In the genomic region with DNA sequence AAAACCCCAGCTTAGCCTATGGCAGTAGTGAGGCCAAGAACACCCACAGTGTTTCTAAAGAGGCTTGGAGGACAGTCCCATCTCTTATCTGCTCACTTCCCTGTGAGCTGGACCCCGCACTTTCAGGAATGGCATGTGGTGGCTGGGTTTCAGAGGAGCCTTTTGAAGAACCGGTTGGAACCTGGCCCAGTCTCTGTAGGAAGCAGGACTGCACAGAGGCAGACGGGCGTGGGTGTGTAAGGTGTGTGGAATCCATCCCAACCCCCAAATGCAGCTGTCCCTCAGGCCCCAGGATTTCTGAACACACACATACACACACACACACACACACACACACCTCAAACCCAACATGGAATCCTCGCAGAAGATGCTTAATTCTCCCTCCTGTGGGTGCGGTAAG, we compare ENCODE assay signal across 16 mouse cellular contexts. TPM values are rescaled to one million over a fixed set of nuclear protein-coding genes. Genes with fewer than 3 reads are reported as not detected.
DNase-seq lines count a peak whose midpoint lies in the region; ATAC-seq and TF ChIP-seq lines count a peak whose summit lies in the region.
"Had no signal": no experiment of that assay in that cellular context is flagged by ENCODE, and none has a peak within 500 bp of the region (broad histone marks: within the 10 kb centered on the region; RNA-seq: fewer than 3 reads in every experiment).

No protein-coding gene starts in this region.

- no peak overlapping the region for H3K4me3 ChIP-seq in heart, embryonic 13.5 days
- no peak overlapping the region for H3K4me3 ChIP-seq in lung, embryonic 14.5 days (ENCODE audit: low read depth, low read length)
- H3K4me3 ChIP-seq in left cerebral cortex, adult 2 months, result no peak overlapping the region
- H3K4me3 ChIP-seq in hindbrain, postnatal 0 days (ENCODE audit: low read length), result no peak overlapping the region
- H3K4me3 ChIP-seq: hindbrain, embryonic 13.5 days had no signal

- ATAC-seq in heart, embryonic 13.5 days (ENCODE audit: extremely low read depth, insufficient number of reproducible peaks, low FRiP score, low TSS enrichment), result no peak; the same call in 1 of the 2 replicates
- no peak for ATAC-seq in lung, embryonic 14.5 days (ENCODE audit: insufficient read depth)
- no peak for ATAC-seq in hindbrain, postnatal 0 days
- ATAC-seq: forebrain, embryonic 16.5 days had no signal

- intact Hi-C loops in left cerebral cortex, adult 2 months (cut with DNase I), result no loop called here

- peak overlapping the region; percentile 56 for H3K27ac ChIP-seq in heart, embryonic 13.5 days (replicated peaks)
- H3K27ac ChIP-seq in lung, embryonic 14.5 days (ENCODE audit: low read depth), result no peak overlapping the region
- H3K27ac ChIP-seq in left cerebral cortex, adult 2 months, result peak overlapping the region; percentile 73; the same call in 1 of the 2 replicates
- H3K27ac ChIP-seq in hindbrain, postnatal 0 days, result no peak overlapping the region
- H3K27ac ChIP-seq: hindbrain, embryonic 13.5 days; kidney, postnatal 0 days had no signal

- H3K27me3 ChIP-seq in heart, embryonic 13.5 days (replicated peaks), result peaks cover 15% of the 10 kb centered on the region; the same call in 1 of the 2 replicates
- H3K27me3 ChIP-seq in lung, embryonic 14.5 days (ENCODE audit: insufficient read depth, low read length), result no peaks in the 10 kb centered on the region
- no peaks in the 10 kb centered on the region for H3K27me3 ChIP-seq in hindbrain, postnatal 0 days (ENCODE audit: insufficient read depth, low read length)
- H3K27me3 ChIP-seq: hindbrain, embryonic 13.5 days had no signal

- H3K4me2 ChIP-seq in heart, embryonic 13.5 days, result no peak overlapping the region
- no peak overlapping the region for H3K4me2 ChIP-seq in lung, embryonic 14.5 days
- H3K4me2 ChIP-seq in hindbrain, postnatal 0 days (ENCODE audit: low read depth, low read length), result no peak overlapping the region
- H3K4me2 ChIP-seq: hindbrain, embryonic 13.5 days; liver, embryonic 11.5 days had no signal

- 40% methylated on average over 6 of the region's 6 CpGs for WGBS in heart, embryonic 13.5 days
- WGBS in lung, embryonic 14.5 days, result 55% methylated on average over 6 of the region's 6 CpGs
- 69% methylated on average over 6 of the region's 6 CpGs for WGBS in hindbrain, postnatal 0 days

- H3K9ac ChIP-seq in heart, embryonic 13.5 days, result no peak overlapping the region
- no peak overlapping the region for H3K9ac ChIP-seq in lung, embryonic 14.5 days
- H3K9ac ChIP-seq in hindbrain, postnatal 0 days (replicated peaks; ENCODE audit: low read length), result no peak overlapping the region
- H3K9ac ChIP-seq: hindbrain, embryonic 13.5 days had no signal

- H3K4me1 ChIP-seq in heart, embryonic 13.5 days, result peaks cover 67% of the 10 kb centered on the region
- H3K4me1 ChIP-seq in lung, embryonic 14.5 days (ENCODE audit: insufficient read depth), result 0 out of 2 replicates have a peak, but pooled peaks cover 3% of the 10 kb centered on the region
- peaks cover 7% of the 10 kb centered on the region for H3K4me1 ChIP-seq in hindbrain, postnatal 0 days (ENCODE audit: insufficient read depth, low read length)

- DNase-seq in heart, adult 8-10 months (ENCODE audit: low spot score), result no peak
- peak; percentile 38 for DNase-seq in lung, embryonic 14.5 days
- DNase-seq in lung, postnatal 14 days, result no peak
- peak; percentile 72 to 86 for DNase-seq in left cerebral cortex, adult 2 months (ENCODE audit: extremely low spot score in 1 of 2, low spot score in 2 of 2)
- DNase-seq in telencephalon, adult 2 months (ENCODE audit: low read depth, low spot score), result peak; percentile 94
- no peak for DNase-seq in hindbrain, postnatal 0 days (ENCODE audit: low spot score)
- DNase-seq in MN1 (ENCODE audit: low spot score), result no peak
- DNase-seq: adrenal gland, adult 2 months; lung, postnatal 36 days; thymus, postnatal 36 days had no signal

- no peak for TF ChIP-seq CTCF in lung, embryonic 14.5 days (IDR thresholded peaks at IDR 0.05; ENCODE audit: low read depth)
- TF ChIP-seq CTCF in left cerebral cortex, adult 2 months (IDR thresholded peaks at IDR 0.05), result no peak
- TF ChIP-seq CTCF in hindbrain, postnatal 0 days (IDR thresholded peaks at IDR 0.05; ENCODE audit: low read depth), result no peak

- H3K36me3 ChIP-seq in heart, embryonic 13.5 days, result no peaks in the 10 kb centered on the region
- H3K36me3 ChIP-seq in lung, embryonic 14.5 days (ENCODE audit: insufficient read depth), result no peaks in the 10 kb centered on the region
- no peaks in the 10 kb centered on the region for H3K36me3 ChIP-seq in hindbrain, postnatal 0 days (ENCODE audit: insufficient read depth, low read length)
- H3K36me3 ChIP-seq: hindbrain, embryonic 13.5 days had no signal

- H3K9me3 ChIP-seq in heart, embryonic 13.5 days, result no peaks in the 10 kb centered on the region
- no peaks in the 10 kb centered on the region for H3K9me3 ChIP-seq in lung, embryonic 14.5 days (ENCODE audit: low read depth, low read length)
- no peaks in the 10 kb centered on the region for H3K9me3 ChIP-seq in hindbrain, postnatal 0 days (ENCODE audit: low read length)
- H3K9me3 ChIP-seq: hindbrain, embryonic 13.5 days had no signal

RNA-seq across cellular contexts. Expression of a gene that starts 23.9 kb away (rescaled TPM):
- 3.8 and 4.0 TPM in 2 replicates for polyA plus RNA-seq in heart, embryonic 13.5 days (2015; fragmentation: Nextera tagmentation; extraction: Ambion mirVana)
- under 1 TPM in 3 of 4 experiments, not detected in 1; 0.11 to 0.23 (median 0.16) TPM for total RNA-seq in heart, adult 8-10 months (2022)
- polyA plus RNA-seq in lung, embryonic 14.5 days (2014; fragmentation: Nextera tagmentation; extraction: Ambion mirVana), result 5.9 and 6.4 TPM in 2 replicates
- 10 to 100 TPM; 54.5 to 65.7 TPM for total RNA-seq in left cerebral cortex, adult 2 months (2021)
- 25.1 and 33.8 TPM in 2 replicates for total RNA-seq in hindbrain, postnatal 0 days (2014; rRNA removed)
- 8.9 and 9.8 TPM in 2 replicates for polyA plus RNA-seq in hindbrain, postnatal 0 days (2015; fragmentation: Nextera tagmentation; extraction: Ambion mirVana)
- polyA plus RNA-seq: C2C12 had no signal

Comparison
In these comparisons a context has a peak if more than half of its experiments do, and no peak if none do; other contexts are left out.
1. DNase-seq: peak in lung, embryonic 14.5 days (single experiment), left cerebral cortex, adult 2 months (2 of 2) and telencephalon, adult 2 months (single experiment); none in heart, adult 8-10 months (single experiment), lung, postnatal 14 days (single experiment), hindbrain, postnatal 0 days (single experiment) and MN1 (single experiment).
2. H3K27ac ChIP-seq: peak in heart, embryonic 13.5 days (single experiment) and left cerebral cortex, adult 2 months (single experiment); none in lung, embryonic 14.5 days (single experiment) and hindbrain, postnatal 0 days (single experiment).
3. RNA of a gene that starts 23.9 kb away (total RNA-seq): 54.5 to 65.7 TPM in left cerebral cortex, adult 2 months and 25.1 to 33.8 TPM in hindbrain, postnatal 0 days; 0.11 to 0.23 TPM in heart, adult 8-10 months; every median in the first group is over 10 times any median in the second.